Mouse (Mus musculus) limb, embryonic 13.5 days (tissue): Measurements from ENCODE around the gene Tha1. TPM values are rescaled to one million over a fixed set of nuclear protein-coding genes. Genes with fewer than 3 reads are reported as not detected.

Source experiments
- ATAC-seq: fragments of 200-750 bp; cut with Nextera tagmentation; 2 replicates; pipeline ENCODE4 v1.8.0; 2017; ENCODE audit warnings: low read depth, moderate number of reproducible peaks, moderate TSS enrichment; ENCODE audit not compliant: low FRiP score
- H3K27ac ChIP-seq: fragments of 300-500 bp; sonication (generic); 2 replicates; pipeline ENCODE4 v1.5.1; 2015; ENCODE audit warnings: inconsistent platforms, mild to moderate bottlenecking, moderate library complexity
- H3K27me3 ChIP-seq: fragments of 300-500 bp; sonication (generic); 2 replicates; pipeline ENCODE4 v1.6.1; 2015; ENCODE audit warnings: mild to moderate bottlenecking, inconsistent platforms
- H3K36me3 ChIP-seq: fragments of 300-500 bp; sonication (generic); 2 replicates; pipeline ENCODE4 v1.6.1; 2015; ENCODE audit warnings: inconsistent platforms, mild to moderate bottlenecking, moderate library complexity
- H3K4me1 ChIP-seq: fragments of 300-500 bp; sonication (generic); 2 replicates; pipeline ENCODE4 v1.6.1; 2015; ENCODE audit warnings: inconsistent platforms
- H3K4me2 ChIP-seq: fragments of 300-500 bp; sonication (generic); replicated peaks from 2 replicates; pipeline ENCODE4 v1.6.1; 2015; ENCODE audit warnings: inconsistent platforms, mild to moderate bottlenecking, moderate library complexity
- H3K4me3 ChIP-seq: fragments of 300-500 bp; sonication (generic); 2 replicates; pipeline ENCODE4 v1.5.1; 2015; ENCODE audit warnings: moderate library complexity, mild to moderate bottlenecking, inconsistent platforms
- H3K9ac ChIP-seq: fragments of 300-500 bp; sonication (generic); 2 replicates; pipeline ENCODE4 v1.6.1; 2015; ENCODE audit warnings: mild to moderate bottlenecking, inconsistent platforms
- H3K9me3 ChIP-seq: fragments of 300-500 bp; sonication (generic); 2 replicates; pipeline ENCODE4 v1.6.1; 2016; ENCODE audit warnings: inconsistent platforms
- WGBS: fragments of 180-500 bp; shearing (Covaris S2); methylation state at CpG from one replicate; pipeline ENCODE4 v1.1.7; 2015; 5-methylcytosine and 5-hydroxymethylcytosine counted together
- polyA plus RNA-seq: library from polyadenylated mRNA; unstranded; fragments of >200 nt; fragmentation: Nextera tagmentation; extraction: Ambion mirVana; gene quantifications from 2 replicates; pipeline ENCODE4 v1.2.1, GENCODE M21; 2015

Tha1 gene
- polyA plus RNA-seq, 1 experiment from 2014 or later = 3.6 TPM

GRCm38 (mm10) chr11:117892199-117892598, 18.9 kb upstream of the Tha1 start:
- H3K27me3 ChIP-seq = peaks cover 15% of the 10 kb centered on the region; the same call in 1 of the 2 replicates
- H3K9me3 ChIP-seq = no peaks in the 10 kb centered on the region
- no peak overlapping the region for H3K9ac ChIP-seq
- no peak overlapping the region for H3K27ac ChIP-seq
- H3K4me2 ChIP-seq = no peak overlapping the region
- H3K36me3 ChIP-seq = no peaks in the 10 kb centered on the region
- H3K4me3 ChIP-seq = no peak overlapping the region
- WGBS = 33% methylated on average over 6 of the region's 6 CpGs
- no peak for ATAC-seq
- H3K4me1 ChIP-seq = peaks cover 37% of the 10 kb centered on the region

GRCm38 (mm10) chr11:117891581-117892175, 18.4 kb upstream of the Tha1 start:
- 92% methylated on average over 19 of the region's 19 CpGs for WGBS
- H3K4me2 ChIP-seq = no peak overlapping the region
- H3K36me3 ChIP-seq = no peaks in the 10 kb centered on the region
- H3K4me1 ChIP-seq = peaks cover 37% of the 10 kb centered on the region
- H3K27ac ChIP-seq = no peak overlapping the region
- no peak overlapping the region for H3K4me3 ChIP-seq
- peaks cover 15% of the 10 kb centered on the region; the same call in 1 of the 2 replicates for H3K27me3 ChIP-seq
- no peak overlapping the region for H3K9ac ChIP-seq
- H3K9me3 ChIP-seq = no peaks in the 10 kb centered on the region
- ATAC-seq = no peak

- peaks cover 37% of the 10 kb centered on the region for H3K4me1 ChIP-seq
- peak overlapping the region; percentile 39; the same call in 1 of the 2 replicates for H3K4me3 ChIP-seq
- H3K36me3 ChIP-seq = no peaks in the 10 kb centered on the region
- WGBS = 18% methylated on average over 13 of the region's 13 CpGs
- peak overlapping the region; percentile 79; the same call in 1 of the 2 replicates for H3K27ac ChIP-seq
- peak overlapping the region; percentile 31; the same call in 1 of the 2 replicates for H3K9ac ChIP-seq
- H3K9me3 ChIP-seq = no peaks in the 10 kb centered on the region
- peak overlapping the region; percentile 71 for H3K4me2 ChIP-seq
- H3K27me3 ChIP-seq = peaks cover 15% of the 10 kb centered on the region; the same call in 1 of the 2 replicates
- no peak for ATAC-seq
Observed at GRCm38 (mm10) chr11:117890519-117891282, 17.4 kb upstream of the Tha1 start.

- Histone ChIP-seq H3K9ac (peak overlapping the region; percentile 52), H3K27ac (peak overlapping the region; percentile 79), H3K36me3 (no peaks in the 10 kb centered on the region), H3K27me3 (peaks cover 15% of the 10 kb centered on the region; the same call in 1 of the 2 replicates), H3K4me2 (peak overlapping the region; percentile 71), H3K4me3 (peak overlapping the region; percentile 39), H3K9me3 (no peaks in the 10 kb centered on the region), H3K4me1 (peaks cover 37% of the 10 kb centered on the region)
- WGBS = 6% methylated on average over 11 of the region's 11 CpGs
- no peak for ATAC-seq
Observed at GRCm38 (mm10) chr11:117889887-117890340, 16.6 kb upstream of the Tha1 start.

- Histone ChIP-seq H3K4me2 (peak overlapping the region; percentile 71), H3K27ac (peak overlapping the region; percentile 79), H3K4me3 (peak overlapping the region; percentile 39), H3K4me1 (peaks cover 43% of the 10 kb centered on the region), H3K27me3 (peaks cover 15% of the 10 kb centered on the region; the same call in 1 of the 2 replicates), H3K9ac (peak overlapping the region; percentile 60), H3K36me3 (no peaks in the 10 kb centered on the region), H3K9me3 (no peaks in the 10 kb centered on the region)
- ATAC-seq = peak; percentile 75
- WGBS = 1% methylated on average over 32 of the region's 33 CpGs
Observed at GRCm38 (mm10) chr11:117888853-117889822, 15.9 kb upstream of the Tha1 start.

GRCm38 (mm10) chr11:117888168-117888852, 15.0 kb upstream of the Tha1 start:
- H3K9ac ChIP-seq = peak overlapping the region; percentile 60
- ATAC-seq = no peak
- peaks cover 15% of the 10 kb centered on the region; the same call in 1 of the 2 replicates for H3K27me3 ChIP-seq
- no peaks in the 10 kb centered on the region for H3K9me3 ChIP-seq
- no peak overlapping the region; the same call in 1 of the 2 replicates for H3K27ac ChIP-seq
- H3K4me1 ChIP-seq = peaks cover 52% of the 10 kb centered on the region
- H3K36me3 ChIP-seq = no peaks in the 10 kb centered on the region
- WGBS = 9% methylated on average over 20 of the region's 20 CpGs
- H3K4me2 ChIP-seq = peak overlapping the region; percentile 71
- peak overlapping the region; percentile 39 for H3K4me3 ChIP-seq

- WGBS = 38% methylated on average over 5 of the region's 5 CpGs
- no peak for ATAC-seq
Observed at GRCm38 (mm10) chr11:117886000-117886399, 12.7 kb upstream of the Tha1 start.

GRCm38 (mm10) chr11:117882208-117882607, 8.9 kb upstream of the Tha1 start:
- 90% methylated on average over 1 of the region's 1 CpGs for WGBS
- Histone ChIP-seq H3K36me3 (no peaks in the 10 kb centered on the region), H3K4me3 (no peak overlapping the region), H3K4me2 (no peak overlapping the region), H3K9me3 (no peaks in the 10 kb centered on the region), H3K9ac (0 out of 2 replicates have a peak overlapping the region, but pooled peaks have one; percentile 19), H3K27ac (no peak overlapping the region), H3K4me1 (peaks cover 49% of the 10 kb centered on the region), H3K27me3 (no peaks in the 10 kb centered on the region)
- ATAC-seq = no peak

More at GRCm38 (mm10) chr11:117886000-117886399, 12.7 kb upstream of the Tha1 start:
- Histone ChIP-seq H3K4me2 (no peak overlapping the region), H3K27me3 (peaks cover 8% of the 10 kb centered on the region; the same call in 1 of the 2 replicates), H3K9ac (no peak overlapping the region), H3K27ac (no peak overlapping the region), H3K36me3 (no peaks in the 10 kb centered on the region), H3K9me3 (no peaks in the 10 kb centered on the region), H3K4me1 (peaks cover 59% of the 10 kb centered on the region), H3K4me3 (no peak overlapping the region)

GRCm38 (mm10) chr11:117881787-117882186, 8.5 kb upstream of the Tha1 start:
- no peaks in the 10 kb centered on the region for H3K27me3 ChIP-seq
- peaks cover 49% of the 10 kb centered on the region for H3K4me1 ChIP-seq
- H3K9me3 ChIP-seq = no peaks in the 10 kb centered on the region
- H3K36me3 ChIP-seq = no peaks in the 10 kb centered on the region
- 14% methylated on average over 8 of the region's 8 CpGs for WGBS
- no peak overlapping the region for H3K27ac ChIP-seq
- no peak overlapping the region for H3K4me2 ChIP-seq
- H3K4me3 ChIP-seq = no peak overlapping the region
- no peak for ATAC-seq
- H3K9ac ChIP-seq = 0 out of 2 replicates have a peak overlapping the region, but pooled peaks have one; percentile 19

GRCm38 (mm10) chr11:117880977-117881358, 7.7 kb upstream of the Tha1 start:
- Histone ChIP-seq H3K9ac (no peak overlapping the region), H3K4me3 (no peak overlapping the region), H3K9me3 (no peaks in the 10 kb centered on the region), H3K4me1 (peaks cover 49% of the 10 kb centered on the region), H3K27ac (no peak overlapping the region), H3K4me2 (no peak overlapping the region), H3K27me3 (no peaks in the 10 kb centered on the region), H3K36me3 (no peaks in the 10 kb centered on the region)
- no peak for ATAC-seq
- 88% methylated on average over 6 of the region's 6 CpGs for WGBS
